In the genomic region with DNA sequence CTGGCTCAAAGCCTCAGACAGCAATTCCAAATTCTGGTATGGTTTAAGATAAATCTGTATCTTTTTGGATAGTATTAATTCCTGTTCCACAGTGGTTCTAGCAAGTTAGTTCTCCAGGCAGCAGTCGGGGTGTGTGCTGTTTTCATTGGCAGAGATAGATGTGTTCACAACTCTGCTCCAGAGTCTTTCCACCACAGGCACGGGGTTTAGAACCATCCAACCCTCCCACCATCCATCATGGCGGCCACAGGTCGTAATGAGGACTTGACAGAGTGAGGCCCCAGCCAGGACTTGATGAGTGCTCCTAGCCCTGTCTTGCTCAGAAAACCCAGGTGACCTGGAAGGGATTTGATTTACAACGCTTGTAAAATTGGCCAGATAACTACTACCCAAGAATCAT, we compare ENCODE assay signal across 27 mouse cellular contexts.
"Had no signal": no experiment of that assay in that cellular context is flagged by ENCODE, and none has a peak within 500 bp of the region (broad histone marks: within the 10 kb centered on the region; RNA-seq: fewer than 3 reads in every experiment).

No protein-coding gene starts in this region.

- H3K4me3 ChIP-seq: embryonic facial prominence, embryonic 10.5 days; embryonic facial prominence, embryonic 12.5 days; embryonic facial prominence, embryonic 13.5 days; embryonic facial prominence, embryonic 15.5 days; erythroblast, embryonic 14.5 days; forebrain, embryonic 10.5 days; forebrain, embryonic 12.5 days; forebrain, embryonic 13.5 days; forebrain, embryonic 15.5 days; gastrocnemius, adult 2 months; heart, adult 2 months had no signal

- H3K27me3 ChIP-seq: embryonic facial prominence, embryonic 12.5 days; embryonic facial prominence, embryonic 13.5 days; embryonic facial prominence, embryonic 15.5 days; forebrain, embryonic 12.5 days; forebrain, embryonic 13.5 days; forebrain, embryonic 15.5 days had no signal

- H3K36me3 ChIP-seq: forebrain, embryonic 15.5 days had no signal

- H3K4me2 ChIP-seq: embryonic facial prominence, embryonic 12.5 days; embryonic facial prominence, embryonic 13.5 days; embryonic facial prominence, embryonic 15.5 days; forebrain, embryonic 12.5 days; forebrain, embryonic 13.5 days; forebrain, embryonic 15.5 days had no signal

- H3K27ac ChIP-seq: embryonic facial prominence, embryonic 10.5 days; embryonic facial prominence, embryonic 12.5 days; embryonic facial prominence, embryonic 13.5 days; embryonic facial prominence, embryonic 15.5 days; forebrain, embryonic 10.5 days; forebrain, embryonic 12.5 days; forebrain, embryonic 13.5 days; forebrain, embryonic 15.5 days; gastrocnemius, adult 2 months; heart, adult 2 months had no signal

- H3K4me1 ChIP-seq: embryonic facial prominence, embryonic 10.5 days; embryonic facial prominence, embryonic 12.5 days; forebrain, embryonic 10.5 days; forebrain, embryonic 12.5 days; forebrain, embryonic 13.5 days; forebrain, embryonic 15.5 days had no signal

- H3K9me3 ChIP-seq: embryonic facial prominence, embryonic 10.5 days; embryonic facial prominence, embryonic 12.5 days; embryonic facial prominence, embryonic 13.5 days; embryonic facial prominence, embryonic 15.5 days; forebrain, embryonic 10.5 days; forebrain, embryonic 12.5 days; forebrain, embryonic 13.5 days; forebrain, embryonic 15.5 days had no signal

- ATAC-seq: forebrain, embryonic 13.5 days; forebrain, embryonic 14.5 days; forebrain, embryonic 15.5 days; forebrain, embryonic 16.5 days; forebrain, postnatal 0 days had no signal

- H3K9ac ChIP-seq: embryonic facial prominence, embryonic 12.5 days; embryonic facial prominence, embryonic 13.5 days; embryonic facial prominence, embryonic 15.5 days; forebrain, embryonic 12.5 days; forebrain, embryonic 13.5 days; forebrain, embryonic 15.5 days; forebrain, postnatal 0 days had no signal

- DNase-seq: cerebellum, adult 2 months; cerebellum, adult 8-10 months; cerebellum, adult 9-10 months; cerebellum, adult 9-11 months; cerebellum, postnatal 10 days; cerebellum, postnatal 14 days; cerebellum, postnatal 25 days; cerebellum, postnatal 36 days; embryo, embryonic 11 days; forebrain, postnatal 0 days; gastrocnemius, adult 2 months; gastrocnemius, postnatal 10 days; gastrocnemius, postnatal 14 days; gastrocnemius, postnatal 25 days; gastrocnemius, postnatal 36 days; heart, adult 2 months had no signal
